14 mouse cellular contexts compared by ENCODE assay signal in genomic region chr10:105464378-105464777, GRCm38 (mm10).
"Had no signal": no experiment of that assay in that cellular context is flagged by ENCODE, and none has a peak within 500 bp of the region (broad histone marks: within the 10 kb centered on the region; RNA-seq: fewer than 3 reads in every experiment).

No protein-coding gene starts in this region.

- H3K4me2 ChIP-seq: limb, embryonic 15.5 days; liver, embryonic 12.5 days; lung, embryonic 14.5 days; neural tube, embryonic 13.5 days had no signal

- H3K9ac ChIP-seq: limb, embryonic 15.5 days; liver, embryonic 12.5 days; lung, embryonic 14.5 days; neural tube, embryonic 13.5 days had no signal

- H3K4me1 ChIP-seq: limb, embryonic 15.5 days; liver, embryonic 12.5 days; neural tube, embryonic 13.5 days had no signal

- DNase-seq: kidney, postnatal 10 days; lung, embryonic 14.5 days; lung, postnatal 10 days; lung, postnatal 4 days; right cerebral cortex, postnatal 4 days; spleen, adult 18-20 months; thymus, adult 18-20 months; thymus, postnatal 14 days had no signal

- H3K9me3 ChIP-seq: limb, embryonic 15.5 days; liver, embryonic 12.5 days; midbrain, embryonic 10.5 days; neural tube, embryonic 13.5 days had no signal

- H3K27ac ChIP-seq: left cerebral cortex, adult 2 months; limb, embryonic 15.5 days; liver, embryonic 12.5 days; midbrain, embryonic 10.5 days; neural tube, embryonic 13.5 days had no signal

- ATAC-seq: liver, embryonic 12.5 days; midbrain, embryonic 16.5 days had no signal

- H3K4me3 ChIP-seq: left cerebral cortex, adult 2 months; limb, embryonic 15.5 days; liver, embryonic 12.5 days; midbrain, embryonic 10.5 days; neural tube, embryonic 13.5 days had no signal

- H3K36me3 ChIP-seq: limb, embryonic 15.5 days; liver, embryonic 12.5 days; neural tube, embryonic 13.5 days had no signal

- H3K27me3 ChIP-seq: limb, embryonic 15.5 days; liver, embryonic 12.5 days; neural tube, embryonic 13.5 days had no signal
